14 mouse cellular contexts compared by ENCODE assay signal in the genomic region with DNA sequence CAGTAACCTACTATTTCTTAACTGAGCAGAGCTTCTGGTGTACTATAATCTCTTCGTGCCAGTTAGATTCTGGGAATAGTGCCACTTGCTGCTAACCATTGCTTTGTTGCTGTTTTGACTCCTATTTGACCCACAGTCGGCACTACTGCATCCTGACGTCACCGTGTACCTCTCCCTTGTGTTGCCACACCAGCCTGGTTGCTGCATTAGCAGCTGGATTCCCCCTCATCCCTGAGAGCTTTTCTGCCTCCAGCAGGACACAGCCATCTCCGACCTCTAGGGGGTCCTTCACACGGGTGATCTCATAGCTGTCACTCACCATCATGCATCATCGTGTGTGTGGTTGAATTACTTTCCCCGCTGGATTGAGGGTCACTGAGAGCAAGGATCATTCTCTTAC. TPM values are rescaled to one million over a fixed set of nuclear protein-coding genes. Genes with fewer than 3 reads are reported as not detected.
DNase-seq lines count a peak whose midpoint lies in the region; ATAC-seq and TF ChIP-seq lines count a peak whose summit lies in the region.
"Had no signal": no experiment of that assay in that cellular context is flagged by ENCODE, and none has a peak within 500 bp of the region (broad histone marks: within the 10 kb centered on the region; RNA-seq: fewer than 3 reads in every experiment).

No protein-coding gene starts in this region.

- H3K36me3 ChIP-seq in kidney, postnatal 0 days (ENCODE audit: insufficient read depth, low read length) = peaks cover 31% of the 10 kb centered on the region
- H3K36me3 ChIP-seq in kidney, embryonic 14.5 days (ENCODE audit: control insufficient read depth, insufficient read depth, low read length) = peaks cover 64% of the 10 kb centered on the region
- H3K36me3 ChIP-seq in small intestine, adult 2 months (ENCODE audit: control insufficient read depth, insufficient read depth, low read length) = peaks cover 22% of the 10 kb centered on the region

- H3K9me3 ChIP-seq in kidney, postnatal 0 days (replicated peaks; ENCODE audit: low read length) = no peaks in the 10 kb centered on the region
- no peaks in the 10 kb centered on the region for H3K9me3 ChIP-seq in kidney, embryonic 14.5 days (ENCODE audit: control insufficient read depth, low read length)
- H3K9me3 ChIP-seq: limb, embryonic 15.5 days had no signal

- TF ChIP-seq POLR2A in small intestine, adult 2 months (IDR thresholded peaks at IDR 0.05; ENCODE audit: low read depth, low read length) = no peak

- WGBS in kidney, postnatal 0 days = 69% methylated on average over 8 of the region's 8 CpGs
- WGBS in kidney, embryonic 14.5 days = 81% methylated on average over 8 of the region's 8 CpGs
- WGBS in small intestine, adult 2 months = 75% methylated on average over 8 of the region's 8 CpGs

- 0 out of 2 replicates have a peak, but pooled peaks have one; percentile 17 for ATAC-seq in kidney, postnatal 0 days (replicated peaks; ENCODE audit: low FRiP score, low read depth)
- ATAC-seq in kidney, embryonic 14.5 days (ENCODE audit: low FRiP score, low TSS enrichment) = no peak
- ATAC-seq: forebrain, postnatal 0 days had no signal

- peak; percentile 32 for DNase-seq in cerebellum, adult 9-10 months
- no peak for DNase-seq in cerebellum, adult 11 months
- DNase-seq in kidney, postnatal 0 days (ENCODE audit: low spot score) = no peak
- peak; percentile 10 for DNase-seq in gastrocnemius, postnatal 25 days
- no peak for DNase-seq in c-Kit-positive CD71-positive TER-119-positive erythroid progenitor cells, embryonic 14.5 days (ENCODE audit: low spot score)
- no peak for DNase-seq in kidney, adult 8-10 months
- DNase-seq: forebrain, postnatal 0 days; right cerebral cortex, postnatal 25 days had no signal

- no peaks in the 10 kb centered on the region for H3K4me1 ChIP-seq in kidney, postnatal 0 days (replicated peaks; ENCODE audit: insufficient read depth, low read length)
- no peaks in the 10 kb centered on the region for H3K4me1 ChIP-seq in kidney, embryonic 14.5 days (ENCODE audit: control insufficient read depth, insufficient read depth, low read length)
- H3K4me1 ChIP-seq in small intestine, adult 2 months (ENCODE audit: control insufficient read depth, insufficient read depth, insufficient read length, low read length) = peaks cover 4% of the 10 kb centered on the region; the same call in 1 of the 2 replicates
- H3K4me1 ChIP-seq: limb, embryonic 15.5 days had no signal

- no peak overlapping the region for H3K4me3 ChIP-seq in kidney, postnatal 0 days (replicated peaks; ENCODE audit: low read depth, low read length)
- no peak overlapping the region for H3K4me3 ChIP-seq in kidney, embryonic 14.5 days (ENCODE audit: low read length)
- no peak overlapping the region for H3K4me3 ChIP-seq in small intestine, adult 2 months (ENCODE audit: low read depth, low read length)
- H3K4me3 ChIP-seq: limb, embryonic 15.5 days had no signal

- H3K9ac ChIP-seq in kidney, postnatal 0 days (ENCODE audit: low read depth, low read length) = no peak overlapping the region
- H3K9ac ChIP-seq in kidney, embryonic 14.5 days (ENCODE audit: low read depth, low read length) = no peak overlapping the region
- H3K9ac ChIP-seq: forebrain, postnatal 0 days; limb, embryonic 15.5 days had no signal

- H3K27ac ChIP-seq in kidney, postnatal 0 days = no peak overlapping the region
- no peak overlapping the region for H3K27ac ChIP-seq in kidney, embryonic 14.5 days (ENCODE audit: low read depth, low read length)
- peak overlapping the region; percentile 59; the same call in 1 of the 2 replicates for H3K27ac ChIP-seq in small intestine, adult 2 months (ENCODE audit: insufficient read depth, low read depth, low read length)
- H3K27ac ChIP-seq: limb, embryonic 15.5 days had no signal

- H3K27me3 ChIP-seq in kidney, postnatal 0 days (ENCODE audit: insufficient read depth, low read length) = no peaks in the 10 kb centered on the region
- H3K27me3 ChIP-seq in kidney, embryonic 14.5 days (ENCODE audit: control insufficient read depth, insufficient read depth, low read length) = no peaks in the 10 kb centered on the region
- H3K27me3 ChIP-seq in small intestine, adult 2 months (ENCODE audit: control insufficient read depth, insufficient read depth, low read length) = no peaks in the 10 kb centered on the region
- H3K27me3 ChIP-seq: limb, embryonic 15.5 days had no signal

- H3K4me2 ChIP-seq in kidney, postnatal 0 days (ENCODE audit: low read length) = no peak overlapping the region
- no peak overlapping the region for H3K4me2 ChIP-seq in kidney, embryonic 14.5 days (replicated peaks; ENCODE audit: low read depth, low read length)
- H3K4me2 ChIP-seq: limb, embryonic 15.5 days had no signal

- no peak for TF ChIP-seq CTCF in kidney, postnatal 0 days (IDR thresholded peaks at IDR 0.05; ENCODE audit: low read depth)
- TF ChIP-seq CTCF in small intestine, adult 2 months (IDR thresholded peaks at IDR 0.05; ENCODE audit: extremely low read depth, insufficient read length, insufficient replicate concordance, low read depth, low read length) = peak; percentile 8; the same call in 1 of the 2 replicates

RNA-seq across cellular contexts. Expression of a gene that starts 10.6 kb away (rescaled TPM):
- polyA plus RNA-seq in kidney, postnatal 0 days (2015; fragmentation: Nextera tagmentation; extraction: Ambion mirVana) = 4.5 and 5.9 TPM in 2 replicates
- 14.8 and 24.3 TPM in 2 replicates for polyA plus RNA-seq in kidney, embryonic 14.5 days (2014; fragmentation: Nextera tagmentation; extraction: Ambion mirVana)
- total RNA-seq in gastrocnemius, postnatal 25 days (2021) = 10 to 100 TPM; 17.3 to 18.1 TPM
- polyA plus RNA-seq in small intestine, adult 2 months (2012; rRNA removed) = 0.27 and 0.79 TPM in 2 replicates

RNA-seq across cellular contexts. Expression of a gene that starts 45.2 kb away (rescaled TPM):
- 0.69 and 1.2 TPM in 2 replicates for polyA plus RNA-seq in kidney, postnatal 0 days (2015; fragmentation: Nextera tagmentation; extraction: Ambion mirVana)
- polyA plus RNA-seq in kidney, embryonic 14.5 days (2014; fragmentation: Nextera tagmentation; extraction: Ambion mirVana) = 0.23 TPM in 1 of 2 replicates, not detected in the other
- not detected for total RNA-seq in gastrocnemius, postnatal 25 days (2021)
- polyA plus RNA-seq in small intestine, adult 2 months (2012; rRNA removed) = not detected in 2 replicates
- total RNA-seq: heart, postnatal 36 days; megakaryocyte-erythroid progenitor cell, adult 5-6 weeks had no signal
- polyA plus RNA-seq: neural tube, embryonic 11.5 days had no signal

Comparison
In these comparisons a context has a peak if more than half of its experiments do, and no peak if none do; other contexts are left out.
1. DNase-seq: peak in cerebellum, adult 9-10 months (single experiment) and gastrocnemius, postnatal 25 days (single experiment); none in cerebellum, adult 11 months (single experiment), kidney, postnatal 0 days (single experiment), c-Kit-positive CD71-positive TER-119-positive erythroid progenitor cells, embryonic 14.5 days (single experiment) and kidney, adult 8-10 months (0 of 2).